Mouse (Mus musculus): ENCODE results near the gene Bik. TPM values are rescaled to one million over a fixed set of nuclear protein-coding genes. Genes with fewer than 3 reads are reported as not detected.

Bik gene
- total and polyA plus RNA-seq, 3 experiments = 0.50 TPM; not detected in 2

DNA sequence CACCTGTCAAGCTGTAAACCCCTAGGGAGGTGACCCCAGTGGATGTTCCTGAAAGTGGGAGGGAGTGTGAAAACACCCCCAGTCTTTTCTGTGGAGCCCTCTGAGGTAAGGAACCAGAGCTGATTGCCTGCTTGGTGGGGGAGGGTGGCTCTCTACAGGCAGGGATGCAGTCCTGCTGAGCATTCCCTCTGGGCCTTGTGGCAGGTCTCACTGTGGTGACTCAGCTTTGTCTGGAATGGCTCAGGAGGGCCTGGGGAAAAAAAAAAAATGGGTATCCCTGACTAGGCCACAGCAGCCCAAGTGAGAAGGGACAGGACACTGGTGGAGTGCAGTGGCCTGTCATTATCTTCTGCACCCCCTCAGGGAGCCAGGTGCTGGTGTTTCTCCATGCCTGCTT lies 66.5 kb downstream of the Bik start:
- no peaks in the 10 kb centered on the region for H3K27me3 ChIP-seq (replicated peaks)
- peaks cover 6 to 23% of the 10 kb centered on the region in 2 experiments; a peak in 3 of 4 replicates for H3K4me1 ChIP-seq (ENCODE audit: control insufficient read depth in 1 of 2, insufficient read depth in 2 of 2)
- no peaks in the 10 kb centered on the region for H3K9me3 ChIP-seq (replicated peaks; ENCODE audit: low read length)
- dilution Hi-C loops (cut with MboI; ENCODE audit: extremely low pct_ligation_motif_present, extremely low pct_unique_long_range_greater_than_20kb, low sequenced_read_pairs) (no loop called here), in situ Hi-C loops (cut with MboI; ENCODE audit: low pct_ligation_motif_present, low pct_unique_long_range_greater_than_20kb, low sequenced_read_pairs) (no loop called here)
- peak overlapping the region; percentile 11; the same call in 1 of the 2 replicates for H3K4me2 ChIP-seq (ENCODE audit: insufficient read depth, low read depth, poor library complexity, severe bottlenecking)
- H3K79me2 ChIP-seq (replicated peaks; ENCODE audit: control insufficient read depth, extremely low read depth, insufficient read depth, poor library complexity, severe bottlenecking) = peaks cover 13% of the 10 kb centered on the region
- H3K9ac ChIP-seq (ENCODE audit: insufficient read depth, low read depth) = no peak overlapping the region
- peaks cover 6 to 45% of the 10 kb centered on the region in 2 experiments for H3K36me3 ChIP-seq (replicated peaks in 1 of 2; ENCODE audit: control insufficient read depth in 1 of 2, insufficient read depth in 1 of 2, low read length in 1 of 2)
- no peak for DNase-seq (ENCODE audit: extremely low read depth)
- no peak overlapping the region for H3K4me3 ChIP-seq (replicated peaks in 1 of 3; ENCODE audit: low read depth in 2 of 3, low read length in 2 of 3, poor library complexity in 1 of 3)
- TF ChIP-seq MYC (IDR thresholded peaks at IDR 0.05; ENCODE audit: low read depth, low read length) = no peak
- TF ChIP-seq JUND (conservative IDR thresholded peaks at IDR 0.05; ENCODE audit: low read depth, low read length) = no peak
- TF ChIP-seq RAD21 (IDR thresholded peaks at IDR 0.05; ENCODE audit: low read depth, low read length) = no peak
- TF ChIP-seq KAT2A (IDR thresholded peaks at IDR 0.05; ENCODE audit: insufficient replicate concordance, low read length) = no peak
- TF ChIP-seq POLR2AphosphoS2 (IDR thresholded peaks at IDR 0.05; ENCODE audit: low read depth, low read length) = no peak
- TF ChIP-seq HCFC1 (IDR thresholded peaks at IDR 0.05; ENCODE audit: low read depth, low read length) = no peak
- TF ChIP-seq ETS1 (conservative IDR thresholded peaks at IDR 0.05; ENCODE audit: low read depth, low read length) = no peak
- TF ChIP-seq JUN (IDR thresholded peaks at IDR 0.05; ENCODE audit: insufficient read depth, low read depth, low read length) = no peak
- no peak for TF ChIP-seq ELF1 (IDR thresholded peaks at IDR 0.05; ENCODE audit: low read depth, low read length)
- TF ChIP-seq MAX (IDR thresholded peaks at IDR 0.05; ENCODE audit: low read length) = no peak
- TF ChIP-seq CTCF (conservative IDR thresholded peaks at IDR 0.05 in 1 of 2, IDR thresholded peaks at IDR 0.05 in 1 of 2; ENCODE audit: low read depth in 2 of 2, low read length in 2 of 2) = no peak
- no peak for TF ChIP-seq TBP (conservative IDR thresholded peaks at IDR 0.05; ENCODE audit: low read depth, low read length)
- TF ChIP-seq EP300 (IDR thresholded peaks at IDR 0.05; ENCODE audit: low read length) = no peak
- no peak for TF ChIP-seq PAX5 (IDR thresholded peaks at IDR 0.05; ENCODE audit: low read length)
- TF ChIP-seq ZMIZ1 (IDR thresholded peaks at IDR 0.05; ENCODE audit: low read depth, low read length) = no peak
- TF ChIP-seq SIN3A (IDR thresholded peaks at IDR 0.05; ENCODE audit: low read length) = no peak
- TF ChIP-seq E2F4 (IDR thresholded peaks at IDR 0.05; ENCODE audit: insufficient replicate concordance, low read depth, low read length) = no peak
- no peak overlapping the region for H3K27ac ChIP-seq (ENCODE audit: insufficient read depth, low read depth)

DNA sequence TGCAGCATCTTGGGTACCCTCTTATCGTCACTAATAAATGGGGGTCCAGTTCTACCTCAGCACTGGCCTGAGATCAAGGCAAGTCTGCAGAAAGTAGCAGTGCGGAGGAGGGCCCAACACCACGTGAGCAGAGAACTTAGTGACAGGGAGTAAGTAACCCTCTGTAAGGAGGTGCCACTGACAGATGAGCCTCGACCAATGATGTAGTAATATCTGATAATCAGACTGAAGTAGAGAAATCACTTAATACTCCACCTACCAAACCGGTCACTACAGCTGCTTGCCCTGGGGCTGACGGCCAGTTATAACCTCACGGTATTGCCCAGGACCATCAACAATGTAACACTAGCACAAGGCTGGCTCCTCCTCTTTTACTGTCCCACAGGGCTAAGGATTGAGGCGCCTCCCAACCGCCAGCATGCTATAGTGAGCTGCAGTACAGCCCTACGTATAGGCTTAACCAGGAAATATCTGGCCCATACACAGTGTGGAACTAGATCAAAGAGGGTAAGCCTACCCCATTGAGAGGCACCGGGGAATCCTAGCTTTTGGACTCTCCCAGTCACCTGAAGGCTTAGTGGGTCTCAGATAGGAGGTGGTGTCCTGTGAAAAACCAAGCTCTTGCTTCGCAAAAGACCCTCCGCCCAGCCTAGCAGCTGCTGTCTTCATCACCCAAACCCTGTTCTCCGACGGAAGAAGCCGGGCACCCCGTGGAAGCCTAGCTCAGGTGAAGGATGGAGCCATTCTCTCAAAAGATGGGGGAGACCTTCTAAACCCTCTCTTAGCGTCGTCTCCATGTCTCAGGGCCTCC lies 67.2 kb downstream of the Bik start:
- Histone ChIP-seq H3K4me2 (ENCODE audit: insufficient read depth, low read depth, poor library complexity, severe bottlenecking) (peak overlapping the region; percentile 11), H3K9ac (ENCODE audit: insufficient read depth, low read depth) (peak overlapping the region; percentile 74; the same call in 1 of the 2 replicates), H3K4me1 (ENCODE audit: control insufficient read depth in 1 of 2, insufficient read depth in 2 of 2) (peaks cover 6 to 23% of the 10 kb centered on the region in 2 experiments; a peak in 3 of 4 replicates), H3K27ac (ENCODE audit: insufficient read depth, low read depth) (no peak overlapping the region), H3K9me3 (replicated peaks; ENCODE audit: low read length) (no peaks in the 10 kb centered on the region), H3K36me3 (replicated peaks in 1 of 2; ENCODE audit: control insufficient read depth in 1 of 2, insufficient read depth in 1 of 2, low read length in 1 of 2) (peaks cover 0 to 38% of the 10 kb centered on the region in 2 experiments), H3K4me3 (replicated peaks in 1 of 3; ENCODE audit: low read depth in 2 of 3, low read length in 2 of 3, poor library complexity in 1 of 3) (peak overlapping the region; percentile 87 to 94 (median 88)), H3K27me3 (replicated peaks) (no peaks in the 10 kb centered on the region), H3K79me2 (replicated peaks; ENCODE audit: control insufficient read depth, extremely low read depth, insufficient read depth, poor library complexity, severe bottlenecking) (peaks cover 13% of the 10 kb centered on the region)
- dilution Hi-C loops (cut with MboI; ENCODE audit: extremely low pct_ligation_motif_present, extremely low pct_unique_long_range_greater_than_20kb, low sequenced_read_pairs) = no loop called here
- TF ChIP-seq MYC (IDR thresholded peaks at IDR 0.05; ENCODE audit: low read depth, low read length) = no peak
- TF ChIP-seq USF2 (conservative IDR thresholded peaks at IDR 0.05; ENCODE audit: low read depth, low read length) = no peak
- no peak for TF ChIP-seq E2F4 (IDR thresholded peaks at IDR 0.05; ENCODE audit: insufficient replicate concordance, low read depth, low read length)
- no peak for TF ChIP-seq MAZ (IDR thresholded peaks at IDR 0.05; ENCODE audit: low read depth, low read length)
- DNase-seq (ENCODE audit: extremely low read depth) = peak; percentile 32
- in situ Hi-C loops (cut with MboI; ENCODE audit: low pct_ligation_motif_present, low pct_unique_long_range_greater_than_20kb, low sequenced_read_pairs) = no loop called here

Other genes with a start within 250 kb of the Bik start
- 21.7 and 23.7 TPM in 2 replicates for gene Arfgap3, start 176.6 kb upstream of the Bik start, total RNA-seq (2012; rRNA removed)
- gene Arfgap3, start 176.6 kb upstream of the Bik start, total RNA-seq (2014; rRNA removed) = 17.9 and 20.3 TPM in 2 replicates
- gene Arfgap3, start 176.6 kb upstream of the Bik start, polyA plus RNA-seq (2012; ENCODE audit: insufficient read length, low read depth) = 11.0 and 13.8 TPM in 2 replicates
- 47.9 and 48.4 TPM in 2 replicates for gene Pacsin2, start 62.3 kb upstream of the Bik start, total RNA-seq (2012; rRNA removed)
- gene Pacsin2, start 62.3 kb upstream of the Bik start, total RNA-seq (2014; rRNA removed) = 53.6 and 53.7 TPM in 2 replicates
- 85.5 and 99.3 TPM in 2 replicates for gene Pacsin2, start 62.3 kb upstream of the Bik start, polyA plus RNA-seq (2012; ENCODE audit: insufficient read length, low read depth)
- gene Ttll1, start 16.0 kb upstream of the Bik start, total RNA-seq (2012; rRNA removed) = 4.1 and 4.9 TPM in 2 replicates
- 2.4 and 2.5 TPM in 2 replicates for gene Ttll1, start 16.0 kb upstream of the Bik start, total RNA-seq (2014; rRNA removed)
- gene Ttll1, start 16.0 kb upstream of the Bik start, polyA plus RNA-seq (2012; ENCODE audit: insufficient read length, low read depth) = 8.6 and 9.9 TPM in 2 replicates
- gene Tspo, start 36.7 kb downstream of the Bik start, total RNA-seq (2012; rRNA removed) = 66.1 and 70.3 TPM in 2 replicates
- 40.9 and 42.4 TPM in 2 replicates for gene Tspo, start 36.7 kb downstream of the Bik start, total RNA-seq (2014; rRNA removed)
- gene Tspo, start 36.7 kb downstream of the Bik start, polyA plus RNA-seq (2012; ENCODE audit: insufficient read length, low read depth) = 20.8 and 22.9 TPM in 2 replicates
- gene Mcat, start 36.9 kb downstream of the Bik start, total RNA-seq (2012; rRNA removed) = 38.6 and 41.2 TPM in 2 replicates
- 37.5 and 41.6 TPM in 2 replicates for gene Mcat, start 36.9 kb downstream of the Bik start, total RNA-seq (2014; rRNA removed)
- 28.4 and 28.5 TPM in 2 replicates for gene Mcat, start 36.9 kb downstream of the Bik start, polyA plus RNA-seq (2012; ENCODE audit: insufficient read length, low read depth)
- 31.1 and 34.7 TPM in 2 replicates for gene Ttll12, start 68.3 kb downstream of the Bik start, total RNA-seq (2012; rRNA removed)
- 19.7 and 21.9 TPM in 2 replicates for gene Ttll12, start 68.3 kb downstream of the Bik start, total RNA-seq (2014; rRNA removed)
- gene Ttll12, start 68.3 kb downstream of the Bik start, polyA plus RNA-seq (2012; ENCODE audit: insufficient read length, low read depth) = 37.1 and 40.0 TPM in 2 replicates
- not detected in 2 replicates for gene Scube1, start 198.2 kb downstream of the Bik start, total RNA-seq (2012; rRNA removed)
- not detected in 2 replicates for gene Scube1, start 198.2 kb downstream of the Bik start, total RNA-seq (2014; rRNA removed)
- not detected in 2 replicates for gene Scube1, start 198.2 kb downstream of the Bik start, polyA plus RNA-seq (2012; ENCODE audit: insufficient read length, low read depth)

All from CH12.LX (cell line).